Mouse (Mus musculus) B cell, adult 62 days (primary cell): ENCODE data around the gene Gm29564. TPM values are rescaled to one million over a fixed set of nuclear protein-coding genes. Genes with fewer than 3 reads are reported as not detected.

Experiments used
- total RNA-seq: library from RNA; stranded (reverse); gene quantifications from 4 replicates; pipeline ENCODE4 v1.2.4, GENCODE M21; 2023

Gene Gm29564
- not detected in 4 replicates for total RNA-seq

DNA sequence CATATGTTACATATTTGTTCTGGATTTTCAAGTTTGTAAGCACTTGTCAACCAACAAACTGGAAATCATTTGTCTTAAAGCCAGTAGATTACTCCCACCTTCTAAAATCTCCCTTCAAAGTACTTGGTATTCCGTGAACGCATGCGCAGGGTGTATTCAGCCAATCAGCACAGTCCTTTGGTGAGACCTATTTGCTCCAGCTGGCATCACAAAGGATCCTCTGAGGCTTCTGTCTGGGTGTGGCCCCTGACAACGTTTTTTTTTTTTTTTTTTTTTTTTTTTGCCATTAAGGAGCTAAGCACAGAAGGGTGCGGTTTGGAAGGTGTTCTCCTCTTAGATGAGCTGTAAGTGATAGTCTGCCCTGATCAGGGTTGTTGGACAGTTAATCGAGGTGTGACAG lies at the start of gene Gm29564:
Gene Gm29564, plus strand, starts transcription at position 301 of the 400 bp plus-strand sequence.

Other genes starting within 250 kb of the Gm29564 start
- gene Gm20867, start 249.8 kb upstream of the Gm29564 start, total RNA-seq: not detected in 4 replicates